Mouse (Mus musculus) heart, postnatal 0 days (tissue): ENCODE results near the gene Vrk1.

Source experiments
- CTCF ChIP-seq: IDR thresholded peaks from 2 replicates; pipeline ENCODE4 v1.5.1; 2016; ENCODE audit warnings: antibody characterized with exemption, control low read depth, low read depth
- EP300 ChIP-seq: IDR thresholded peaks from 2 replicates; pipeline ENCODE4 v1.6.1; 2016; ENCODE audit warnings: antibody characterized with exemption, low read depth

DNA sequence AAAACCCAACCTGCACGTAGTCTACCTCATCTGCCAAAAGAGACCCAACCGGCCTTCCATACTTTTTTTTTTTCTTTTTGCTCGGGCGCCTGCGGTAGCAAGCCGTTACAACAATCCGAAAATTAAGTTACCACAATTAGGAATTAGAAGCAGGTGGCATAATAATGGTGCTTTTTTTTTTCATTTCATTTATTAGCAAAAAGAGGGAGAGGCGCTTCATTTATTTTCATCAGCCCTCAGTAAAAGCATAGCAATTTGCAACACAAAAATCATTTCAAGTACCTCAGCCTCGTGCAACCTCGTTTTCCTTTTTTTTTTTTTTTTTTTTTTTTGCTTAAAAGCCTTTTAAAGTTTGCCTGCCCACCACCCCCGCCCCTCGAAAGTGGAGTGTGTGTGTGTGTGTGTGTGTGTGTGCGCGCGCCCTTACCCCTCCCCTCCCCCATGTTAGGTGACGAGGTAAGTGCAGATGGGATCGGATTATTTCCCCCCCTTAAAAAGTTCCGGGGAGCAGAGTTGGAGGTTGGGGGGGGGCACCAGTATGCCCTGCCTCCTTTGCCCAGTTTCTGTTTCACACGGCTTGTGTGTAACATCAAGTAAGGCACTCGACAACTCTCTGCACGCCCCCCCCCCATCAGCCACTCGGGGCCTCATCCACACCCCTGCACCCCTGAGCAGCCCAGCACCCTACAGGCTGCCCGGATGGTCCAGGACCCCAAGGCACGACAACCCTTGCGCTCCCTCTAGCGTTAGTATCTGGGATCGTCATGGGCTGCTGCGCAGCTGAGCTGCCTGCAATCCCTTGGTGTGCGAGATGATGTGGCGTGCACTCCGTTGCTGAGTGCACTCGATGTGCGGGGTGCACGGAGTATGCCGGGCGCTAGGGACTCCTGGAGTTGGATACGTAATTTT is 47.7 kb upstream of the Vrk1 start:
- TF ChIP-seq EP300 (no peak), CTCF (peak; percentile 96)
